Mouse (Mus musculus) left cerebral cortex, postnatal 25 days (tissue): ENCODE data around the gene Treml1. TPM values are rescaled to one million over a fixed set of nuclear protein-coding genes. Genes with fewer than 3 reads are reported as not detected.
"Not testable (repeated sequence)": the region's sequence is repeated elsewhere in the genome, so short reads cannot be mapped to it uniquely, and the experiment has no call there.

Experiments used
- DNase-seq, 2 experiments: peaks; one replicate each; pipeline ENCODE4 v3.0.0; 2022; ENCODE audit warnings: low spot score in 2 of 2, mixed read lengths in 1 of 2
- intact Hi-C: fragments of 180-260 bp; cut with DNase I; formaldehyde crosslinking; loops from one replicate; pipeline ENCODE4 v1.15.1; 2025
- total RNA-seq, 2 experiments: library from RNA; stranded (reverse); gene quantifications; 2 replicates each; pipeline ENCODE4 v1.2.3; 2021

Gene Treml1
- total RNA-seq, 2 experiments from 2014 or later: not detected

- DNase-seq: no peak
- intact Hi-C loops: no loop called here
These were observed 9.0 kb upstream of the Treml1 start for GRCm38 (mm10) chr17:48350681-48351193.

DNA sequence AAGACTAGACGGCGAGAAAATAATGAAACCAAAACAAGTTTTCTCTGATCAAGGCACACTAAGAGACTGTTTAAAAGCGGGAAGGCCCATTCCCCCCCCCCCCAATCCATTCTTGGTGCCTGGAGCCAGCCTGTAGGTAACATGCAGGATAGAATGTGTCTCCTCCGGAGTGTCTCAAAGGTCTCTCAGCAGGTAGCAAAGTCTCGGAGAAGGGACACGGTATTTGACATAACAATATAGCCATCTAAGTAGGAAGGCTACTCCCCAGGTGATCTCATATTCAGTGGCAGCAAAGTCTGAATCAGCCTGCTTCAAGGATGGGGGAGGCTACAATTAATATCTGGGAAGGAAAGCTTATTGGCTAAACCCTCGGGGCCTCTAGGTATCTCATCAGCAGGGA is 6.7 kb upstream of the Treml1 start:
- intact Hi-C loops: not testable (repeated sequence)

GRCm38 (mm10) chr17:48355822-48356221 is 3.9 kb upstream of the Treml1 start:
- DNase-seq: no peak
- intact Hi-C loops: no loop called here

More for the DNA sequence above, 6.7 kb upstream of the Treml1 start:
- DNase-seq: not testable (repeated sequence)

DNA sequence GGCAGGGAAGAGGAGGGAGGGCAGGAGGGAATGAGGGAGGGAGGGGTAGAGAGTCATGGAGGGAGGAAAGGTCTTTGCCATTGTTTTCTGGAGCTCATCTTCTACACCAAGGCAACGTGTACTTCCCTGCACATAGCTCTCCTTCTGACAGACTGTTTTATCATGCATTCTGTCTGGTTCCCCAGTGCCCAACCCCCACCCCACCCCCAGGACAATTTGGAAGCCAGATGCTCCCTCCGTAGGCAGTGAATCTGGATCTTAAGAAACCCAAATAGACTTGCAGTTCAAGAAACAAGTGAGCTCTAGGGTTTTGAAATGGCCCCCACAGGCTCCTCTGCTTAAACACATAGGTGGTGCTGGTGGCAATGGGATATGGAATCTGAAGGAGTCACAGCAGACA is 1.8 kb upstream of the Treml1 start:
- intact Hi-C loops: no loop called here
- peak in 1 of 2 experiments; percentile 46 for DNase-seq

GRCm38 (mm10) chr17:48360462-48360861 is 746 bp downstream of the Treml1 start:
- intact Hi-C loops: no loop called here

GRCm38 (mm10) chr17:48362346-48362745 is 2.6 kb downstream of the Treml1 start:
- intact Hi-C loops: no loop called here
- DNase-seq: no peak

More at GRCm38 (mm10) chr17:48360462-48360861, 746 bp downstream of the Treml1 start:
- DNase-seq: no peak

- DNase-seq: peak; percentile 40 to 61
These were observed 3.2 kb downstream of the Treml1 start for GRCm38 (mm10) chr17:48362966-48363365.

DNA sequence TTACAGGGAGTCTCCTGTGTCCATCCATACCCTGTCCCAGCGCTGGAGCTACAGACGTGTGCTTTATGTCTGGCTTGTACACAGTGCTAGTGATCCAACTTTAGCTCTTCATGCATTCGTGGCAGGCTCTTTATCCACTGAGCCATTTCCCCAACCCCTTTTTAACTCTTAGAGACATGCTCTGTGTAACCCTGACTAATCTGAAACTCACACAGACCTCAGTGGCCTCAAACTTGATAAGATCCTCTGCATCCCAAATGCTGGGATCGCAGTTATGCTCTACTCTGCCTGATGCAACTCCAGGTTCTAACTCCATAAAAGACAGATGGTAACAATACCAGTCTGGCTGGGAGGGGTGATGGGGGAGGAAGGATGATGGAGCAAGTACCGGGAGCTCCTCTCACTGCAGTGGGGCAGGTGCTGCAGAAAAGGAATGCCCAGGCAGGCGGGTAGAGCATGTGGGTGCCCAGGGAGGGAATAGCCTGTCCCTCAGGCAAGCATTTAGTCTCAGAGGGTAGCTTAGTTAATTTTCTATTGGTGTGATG is 3.8 kb downstream of the Treml1 start:
- intact Hi-C loops: no loop called here

More at GRCm38 (mm10) chr17:48362966-48363365, 3.2 kb downstream of the Treml1 start:
- intact Hi-C loops: no loop called here

GRCm38 (mm10) chr17:48365511-48366155 is 5.9 kb downstream of the Treml1 start:
- intact Hi-C loops: no loop called here
- no peak for DNase-seq

More for the DNA sequence above, 3.8 kb downstream of the Treml1 start:
- peak in 1 of 2 experiments; percentile 27 for DNase-seq

DNA sequence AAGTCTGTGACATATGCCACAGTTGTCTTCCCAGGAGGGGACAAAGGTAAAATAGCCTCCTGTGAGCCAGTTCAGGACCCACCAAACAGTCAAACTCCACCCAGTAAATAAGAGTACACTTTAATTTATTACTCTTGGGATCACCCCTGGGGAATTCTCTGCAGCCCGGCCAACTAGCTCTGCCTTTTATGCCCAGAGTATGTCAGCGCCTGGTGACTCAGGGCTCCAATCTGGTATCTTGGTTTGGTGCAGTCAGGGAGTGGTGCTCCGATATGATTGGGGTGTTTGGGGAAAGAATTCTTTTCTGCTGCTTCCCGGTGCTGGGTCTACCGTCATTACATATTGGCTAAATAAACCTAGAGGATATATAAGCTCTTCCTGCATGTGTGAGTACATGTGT is 7.1 kb downstream of the Treml1 start:
- intact Hi-C loops: no loop called here
- no peak for DNase-seq

DNA sequence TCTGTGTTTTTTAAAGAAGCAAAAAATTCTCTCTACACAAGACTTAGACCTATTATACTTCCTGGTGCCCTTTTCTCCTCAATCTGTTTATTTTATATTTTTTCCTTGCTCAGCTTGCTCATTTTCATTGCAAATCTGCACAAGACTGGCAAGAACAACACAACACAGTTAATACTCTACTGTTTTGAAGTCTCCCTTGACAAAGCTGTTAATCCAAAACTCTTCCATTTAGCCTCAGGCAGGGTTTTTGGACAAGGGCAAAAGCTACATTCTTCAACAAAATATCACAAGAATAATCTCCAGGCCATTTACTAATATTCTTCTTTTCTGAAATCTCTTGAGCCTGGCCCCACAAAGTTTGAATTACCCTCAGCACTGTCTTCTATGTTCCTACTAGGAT is 11.9 kb downstream of the Treml1 start:
- DNase-seq: no peak
- intact Hi-C loops: no loop called here

DNA sequence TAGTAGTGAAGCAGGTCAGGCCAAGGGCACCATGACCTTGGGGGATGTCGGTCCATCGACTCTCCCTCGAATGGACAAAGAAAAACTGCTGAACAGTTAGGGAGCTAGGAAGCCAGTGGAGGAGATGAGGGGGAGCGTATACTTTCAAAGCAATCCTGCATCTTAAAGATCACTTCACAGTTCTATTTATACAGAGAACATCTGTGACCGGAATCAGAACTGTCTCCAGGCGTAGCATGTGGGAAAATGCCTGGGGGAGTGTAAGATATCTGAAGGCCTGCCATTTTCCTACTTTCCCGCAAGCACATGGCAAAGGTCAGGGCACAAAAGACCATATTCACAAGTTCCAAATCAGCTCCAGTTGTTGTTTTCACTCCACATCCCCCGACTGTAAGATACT is 13.3 kb downstream of the Treml1 start:
- DNase-seq: peak; percentile 38 to 84
- intact Hi-C loops: loop anchor here (1.0 kb wide), 2 partner anchors 19 to 36 kb away; partner anchors contain the start of gene Nfya

DNA sequence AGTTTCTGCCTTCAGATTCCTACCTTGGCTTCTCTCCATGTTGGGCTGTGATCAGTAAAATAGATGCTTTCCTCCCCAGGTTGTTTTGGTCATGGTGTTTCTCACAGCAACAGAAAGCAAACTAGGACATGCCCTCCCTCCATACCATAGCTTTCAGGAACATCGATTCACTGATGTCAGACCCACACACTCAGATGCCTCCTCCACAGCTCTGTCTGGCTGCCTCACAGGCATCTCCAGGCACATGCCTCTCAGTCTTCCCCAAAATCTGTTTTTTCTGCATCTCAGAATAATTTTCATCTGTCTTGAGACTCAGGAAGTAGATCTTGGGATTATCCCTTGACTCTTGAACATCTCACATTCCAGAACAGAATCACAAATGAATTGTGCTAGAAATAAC is 16.4 kb downstream of the Treml1 start:
- intact Hi-C loops: loop anchor here (1.0 kb wide), 1 partner anchor 50 kb away; no protein-coding TSS in a partner anchor

DNA sequence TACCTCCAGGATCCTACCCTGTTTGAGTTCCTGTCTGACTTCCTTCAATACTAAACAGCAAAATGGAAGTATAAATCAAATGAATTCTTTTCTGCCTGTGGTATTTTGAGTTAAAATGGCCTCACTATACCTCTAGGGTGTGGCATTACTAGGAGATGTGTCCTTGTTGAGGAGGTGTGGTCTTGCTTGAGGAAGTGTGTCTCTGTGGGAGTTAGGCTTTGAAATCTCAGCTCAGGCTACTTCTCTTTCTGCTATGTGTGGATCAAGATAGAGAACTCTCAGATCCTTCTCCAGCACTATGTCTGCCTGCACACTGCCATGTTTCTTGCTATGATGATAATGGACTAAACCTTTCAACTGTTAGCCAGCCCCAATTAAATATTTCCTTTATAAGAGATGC is 19.3 kb downstream of the Treml1 start:
- intact Hi-C loops: no loop called here
- no peak for DNase-seq

More for the DNA sequence above, 16.4 kb downstream of the Treml1 start:
- peak in 1 of 2 experiments; percentile 83 for DNase-seq

- no peak for DNase-seq
- intact Hi-C loops: no loop called here
These were observed 26.2 kb downstream of the Treml1 start for GRCm38 (mm10) chr17:48385786-48386461.

DNA sequence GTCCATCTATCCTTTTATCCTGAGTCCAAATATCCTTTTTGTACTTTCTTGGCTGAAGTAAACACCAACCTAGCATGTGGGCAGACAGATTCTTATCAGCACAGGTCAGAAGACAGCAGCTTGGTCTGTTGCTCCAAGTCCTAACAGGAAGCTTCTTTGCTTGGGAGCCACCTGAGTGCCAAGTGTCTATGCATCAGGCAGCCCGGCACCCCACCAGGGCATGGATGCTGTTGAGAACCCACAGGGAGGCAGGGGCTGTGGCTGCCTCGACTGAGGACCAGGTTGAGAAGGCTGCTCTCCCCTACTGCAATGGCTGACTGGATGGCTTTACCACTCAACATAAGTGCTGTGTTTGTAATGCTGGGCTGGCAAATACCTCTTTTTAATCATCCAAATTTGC is 28.9 kb downstream of the Treml1 start:
- no peak for DNase-seq
- intact Hi-C loops: no loop called here

DNA sequence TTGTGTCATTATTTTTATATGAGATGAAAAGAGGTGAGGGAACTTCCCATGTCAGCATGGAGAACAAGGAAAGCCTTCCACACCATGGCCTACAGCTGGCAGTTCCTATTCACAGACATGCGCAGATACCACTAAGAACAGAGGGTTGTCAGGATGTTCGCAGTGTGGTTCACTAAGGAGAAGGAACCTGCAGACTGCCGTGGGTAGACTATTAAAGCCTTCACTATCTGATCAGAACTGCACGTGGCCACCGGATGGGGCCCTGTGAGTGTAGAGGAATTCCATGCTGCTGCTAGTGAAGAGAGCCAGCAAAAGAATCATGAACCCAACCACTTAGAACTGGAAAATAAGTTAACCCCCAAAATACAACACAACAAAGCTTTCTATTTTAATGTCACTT is 29.7 kb downstream of the Treml1 start:
- DNase-seq: no peak
- intact Hi-C loops: no loop called here

- intact Hi-C loops: loop anchor here (5.0 kb wide), 2 partner anchors 64 to 114 kb away; no protein-coding TSS in a partner anchor
These were observed 31.7 kb downstream of the Treml1 start for GRCm38 (mm10) chr17:48391446-48391845.

DNA sequence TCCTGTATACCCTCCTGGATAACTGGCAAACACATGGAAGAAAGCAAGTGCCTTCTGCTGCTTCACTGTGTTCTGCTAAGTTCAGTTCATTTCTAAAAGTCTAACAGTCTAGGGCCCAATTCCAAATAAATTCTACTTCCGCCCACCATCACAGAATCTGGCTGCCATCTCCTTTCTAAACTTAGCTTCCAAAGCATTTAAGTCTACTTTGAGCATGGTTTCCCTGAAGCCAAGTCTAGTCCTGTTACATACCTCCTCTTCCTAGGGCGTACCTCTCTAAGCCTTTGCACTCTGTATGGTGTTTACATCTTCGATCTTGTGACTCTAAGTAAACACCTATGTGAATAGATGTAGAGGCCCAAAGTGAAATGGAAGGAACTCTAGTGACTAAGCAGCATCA is 32.9 kb downstream of the Treml1 start:
- peak; percentile 56 to 94 for DNase-seq
- intact Hi-C loops: loop anchor here (1.0 to 5.0 kb wide), 3 partner anchors 19 to 115 kb away; no protein-coding TSS in a partner anchor

More at GRCm38 (mm10) chr17:48391446-48391845, 31.7 kb downstream of the Treml1 start:
- DNase-seq: no peak

DNA sequence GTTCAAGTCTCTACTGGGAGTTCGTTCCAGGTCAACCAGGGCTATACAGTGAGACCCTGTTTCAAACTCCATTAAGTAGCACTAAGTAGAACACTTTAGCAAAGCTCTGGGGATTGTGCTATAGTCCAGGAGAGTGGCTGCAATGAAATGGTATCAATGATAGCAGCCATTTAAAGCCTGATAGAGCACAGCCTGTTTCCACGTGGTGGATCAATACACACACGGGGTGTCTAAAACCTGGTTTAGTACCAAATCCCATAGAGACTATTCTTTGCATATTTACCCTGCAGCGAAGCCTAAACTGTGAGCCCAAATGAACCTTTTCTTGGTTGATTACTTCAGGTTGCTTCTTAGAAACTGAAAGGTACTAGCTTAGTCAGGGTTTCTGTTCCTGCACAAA is 42.0 kb downstream of the Treml1 start:
- intact Hi-C loops: loop anchor here (10.0 kb wide), 1 partner anchor 527 kb away; no protein-coding TSS in a partner anchor

More for the DNA sequence above, 42.0 kb downstream of the Treml1 start:
- no peak for DNase-seq
